Mouse (Mus musculus) ES-E14 (cell line): ENCODE results near the gene Hsf4.

Source experiments
- ZC3H11A ChIP-seq: IDR thresholded peaks from 2 replicates; pipeline ENCODE4 v1.6.1; 2012; ENCODE audit warnings: low read depth, mild to moderate bottlenecking, inconsistent platforms, low read length, borderline replicate concordance
- ZNF384 ChIP-seq: IDR thresholded peaks from 2 replicates; pipeline ENCODE4 v1.6.1; 2012; ENCODE audit warnings: low read depth, low read length, inconsistent platforms

DNA sequence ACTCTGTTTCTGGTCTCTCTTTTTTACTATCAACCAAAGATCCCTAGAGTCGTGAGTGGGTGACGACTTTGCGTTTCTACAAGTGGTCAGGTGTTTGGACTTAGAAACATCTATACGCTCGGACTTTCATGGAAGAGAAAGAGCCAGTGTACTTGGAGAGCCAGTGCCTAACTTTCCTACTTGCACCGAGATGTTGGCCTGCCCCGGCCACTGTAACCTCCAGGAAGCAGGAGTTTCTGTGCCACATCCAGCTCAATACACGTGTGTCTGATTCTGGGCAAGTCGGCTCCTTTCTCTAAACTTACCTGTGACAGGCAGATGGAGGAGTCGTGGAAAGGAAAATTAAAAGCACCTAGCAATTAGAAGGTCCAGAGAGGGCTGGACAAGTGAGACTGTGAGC lies 6.2 kb downstream of the Hsf4 start, which contains the start of gene Nol3:
- TF ChIP-seq ZNF384 (no peak), ZC3H11A (no peak)
